Comparison of ENCODE assay signal across 8 mouse cellular contexts in the genomic region with DNA sequence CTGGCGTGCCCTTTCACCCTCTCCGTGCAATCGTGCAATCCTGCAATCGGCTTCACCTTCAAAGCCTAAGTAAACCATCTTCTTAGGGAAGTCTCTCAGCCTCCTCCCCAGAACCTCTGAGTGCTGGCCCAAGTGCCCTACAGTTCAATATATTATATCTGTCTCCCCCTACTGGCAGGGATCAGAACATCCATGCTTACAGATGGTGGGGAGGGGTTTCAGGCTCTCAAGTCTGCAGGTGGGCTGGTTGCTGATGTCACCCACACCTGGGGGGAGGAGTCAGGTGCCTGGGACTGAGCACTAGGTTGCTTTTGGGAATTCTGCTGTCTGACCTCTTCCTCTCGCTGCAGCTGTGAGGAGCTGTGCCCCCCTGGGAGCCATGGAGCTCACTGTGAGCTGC.
A peak's percentile ranks its signal among the peaks of the same experiment; 100 is the strongest.
DNase-seq lines count a peak whose midpoint lies in the region; ATAC-seq and TF ChIP-seq lines count a peak whose summit lies in the region.

No protein-coding gene starts in this region.

- TF ChIP-seq CTCF in bone marrow macrophage, adult 2 months (IDR thresholded peaks at IDR 0.05; ENCODE audit: low read depth, low read length), result peak; percentile 86
- peak; percentile 46; the same call in 1 of the 2 replicates for TF ChIP-seq CTCF in lung, adult 2 months (IDR thresholded peaks at IDR 0.05; ENCODE audit: insufficient read depth, low read length)
- peak; percentile 80 for TF ChIP-seq CTCF in stomach, postnatal 0 days (IDR thresholded peaks at IDR 0.05; ENCODE audit: low read depth)

- H3K4me2 ChIP-seq in embryonic facial prominence, embryonic 14.5 days (ENCODE audit: low read depth, low read length), result no peak overlapping the region
- no peak overlapping the region for H3K4me2 ChIP-seq in stomach, postnatal 0 days (replicated peaks; ENCODE audit: low read depth)

- no peak for TF ChIP-seq EP300 in stomach, postnatal 0 days (optimal IDR thresholded peaks at IDR 0.05)

- no peak overlapping the region for H3K4me3 ChIP-seq in bone marrow macrophage, adult 2 months (ENCODE audit: insufficient read depth, low read length)
- H3K4me3 ChIP-seq in embryonic facial prominence, embryonic 14.5 days (ENCODE audit: low read depth, low read length), result no peak overlapping the region
- H3K4me3 ChIP-seq in lung, adult 2 months (replicated peaks; ENCODE audit: extremely low read depth, low read depth, low read length), result no peak overlapping the region
- no peak overlapping the region for H3K4me3 ChIP-seq in stomach, postnatal 0 days (ENCODE audit: low read depth, low read length)

- 6% methylated on average over 5 of the region's 5 CpGs for WGBS in embryonic facial prominence, embryonic 14.5 days
- WGBS in lung, adult 2 months, result 7% methylated on average over 5 of the region's 5 CpGs
- 7% methylated on average over 5 of the region's 5 CpGs for WGBS in stomach, postnatal 0 days

- no peak for ATAC-seq in embryonic facial prominence, embryonic 14.5 days (ENCODE audit: low read depth)
- 0 out of 2 replicates have a peak, but pooled peaks have one; percentile 45 for ATAC-seq in stomach, postnatal 0 days (ENCODE audit: low FRiP score, low TSS enrichment)

- DNase-seq in adrenal gland, adult (ENCODE audit: inconsistent age in 2 of 2, low spot score in 1 of 2), result peak; percentile 21 to 78
- no peak for DNase-seq in adrenal gland, postnatal 4 days (ENCODE audit: low spot score in 2 of 2)
- peak; percentile 14 for DNase-seq in 3134 (ENCODE audit: extremely low read depth, insufficient read length, low spot score)
- peak; percentile 79 for DNase-seq in embryonic facial prominence, embryonic 14.5 days (ENCODE audit: low spot score)
- peak; percentile 63 for DNase-seq in kidney, adult 9 months
- peak; percentile 16 for DNase-seq in lung, adult 2 months
- DNase-seq in stomach, postnatal 0 days (ENCODE audit: low spot score), result peak; percentile 25

- H3K36me3 ChIP-seq in embryonic facial prominence, embryonic 14.5 days (ENCODE audit: control insufficient read depth, insufficient read depth, low read length), result no peaks in the 10 kb centered on the region
- no peaks in the 10 kb centered on the region for H3K36me3 ChIP-seq in stomach, postnatal 0 days (ENCODE audit: control insufficient read depth, insufficient read depth, low read length)

- TF ChIP-seq POLR2A in bone marrow macrophage, adult 2 months (IDR thresholded peaks at IDR 0.05; ENCODE audit: borderline replicate concordance, low read depth, low read length), result no peak
- TF ChIP-seq POLR2A in lung, adult 2 months (IDR thresholded peaks at IDR 0.05; ENCODE audit: borderline replicate concordance, extremely low read depth, low read depth, low read length), result no peak

- H3K27ac ChIP-seq in bone marrow macrophage, adult 2 months (ENCODE audit: insufficient read depth, low read depth, low read length), result no peak overlapping the region
- no peak overlapping the region for H3K27ac ChIP-seq in embryonic facial prominence, embryonic 14.5 days (replicated peaks; ENCODE audit: low read depth, low read length)
- no peak overlapping the region for H3K27ac ChIP-seq in stomach, postnatal 0 days (replicated peaks)

- no peaks in the 10 kb centered on the region for H3K9me3 ChIP-seq in embryonic facial prominence, embryonic 14.5 days (ENCODE audit: control insufficient read depth, low read length)
- H3K9me3 ChIP-seq in stomach, postnatal 0 days (ENCODE audit: control insufficient read depth, low read length), result no peaks in the 10 kb centered on the region

- H3K4me1 ChIP-seq in bone marrow macrophage, adult 2 months (ENCODE audit: control insufficient read depth, insufficient read depth, low read length), result no peaks in the 10 kb centered on the region
- H3K4me1 ChIP-seq in embryonic facial prominence, embryonic 14.5 days (ENCODE audit: control insufficient read depth, insufficient read depth, low read length), result no peaks in the 10 kb centered on the region
- no peaks in the 10 kb centered on the region for H3K4me1 ChIP-seq in lung, adult 2 months (ENCODE audit: control insufficient read depth, insufficient read depth, low read length)
- no peaks in the 10 kb centered on the region for H3K4me1 ChIP-seq in stomach, postnatal 0 days (replicated peaks; ENCODE audit: control insufficient read depth, insufficient read depth)

- H3K27me3 ChIP-seq in embryonic facial prominence, embryonic 14.5 days (replicated peaks; ENCODE audit: control insufficient read depth, insufficient read depth, low read length), result 0 out of 2 replicates have a peak, but pooled peaks cover 6% of the 10 kb centered on the region
- no peaks in the 10 kb centered on the region for H3K27me3 ChIP-seq in stomach, postnatal 0 days (ENCODE audit: control insufficient read depth, insufficient read depth, low read length)

- no peak overlapping the region for H3K9ac ChIP-seq in embryonic facial prominence, embryonic 14.5 days (ENCODE audit: low read depth, low read length)
- H3K9ac ChIP-seq in stomach, postnatal 0 days (ENCODE audit: low read length), result no peak overlapping the region

Comparison
In these comparisons a context has a peak if more than half of its experiments do, and no peak if none do; other contexts are left out.
1. DNase-seq: peak in adrenal gland, adult (2 of 2), 3134 (single experiment), embryonic facial prominence, embryonic 14.5 days (single experiment), kidney, adult 9 months (single experiment), lung, adult 2 months (single experiment) and stomach, postnatal 0 days (single experiment); none in adrenal gland, postnatal 4 days (0 of 2).
2. Peak in every context shown above with its lines, with median percentiles within 50 percentile points of each other: CTCF ChIP-seq.